In the genomic region with DNA sequence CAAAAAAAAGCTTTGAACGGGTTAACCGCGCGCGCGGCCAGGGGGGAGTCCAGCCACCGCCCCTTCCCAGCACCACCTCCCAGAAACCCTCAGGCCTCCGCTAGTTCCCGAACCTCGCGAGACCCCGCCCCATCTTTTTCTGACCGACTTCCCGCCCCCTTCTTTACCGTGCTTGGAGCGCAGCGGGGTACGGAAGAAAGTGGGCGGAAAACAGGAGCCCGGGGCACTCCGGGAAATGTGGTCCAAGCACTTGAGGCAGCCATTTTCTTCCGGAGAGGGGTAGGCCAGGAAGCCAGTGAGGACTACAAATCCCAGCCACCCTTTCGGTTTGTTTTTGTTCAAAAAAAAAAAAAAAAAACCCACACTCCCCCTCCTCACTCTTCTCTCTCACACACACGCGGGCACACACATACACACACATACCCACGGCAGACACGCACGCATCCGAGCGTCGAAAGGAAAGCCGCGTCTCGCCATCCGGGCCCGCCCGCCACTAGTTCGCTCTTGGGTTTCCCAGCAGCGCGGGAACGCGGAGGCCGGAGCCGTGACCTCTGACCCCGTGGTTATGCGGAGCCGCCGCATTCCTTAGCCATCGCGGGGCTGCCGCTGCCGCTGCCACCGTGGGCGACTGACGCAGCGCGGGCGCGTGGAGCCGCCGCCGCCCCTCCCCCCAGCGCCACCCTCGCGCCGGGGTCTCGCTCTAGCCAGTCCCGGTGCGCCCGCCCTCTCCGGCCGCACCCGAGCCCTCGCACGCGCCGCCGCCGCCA, we compare ENCODE assay signal across 8 mouse cellular contexts. TPM values are rescaled to one million over a fixed set of nuclear protein-coding genes. Genes with fewer than 3 reads are reported as not detected.
DNase-seq lines count a peak whose midpoint lies in the region; ATAC-seq and TF ChIP-seq lines count a peak whose summit lies in the region.

A gene (plus strand): TSS at position 376 of the 767 bp plus-strand sequence.

- no peaks in the 10 kb centered on the region for H3K9me3 ChIP-seq in megakaryocyte, embryonic 14.5 days

- peak within 1 kb of the TSS; percentile 83 for H3K27ac ChIP-seq in cortical plate, adult 2 months (ENCODE audit: insufficient read depth, low read length)

- DNase-seq in gastrocnemius, adult 8-10 months (ENCODE audit: low spot score in 2 of 2): peak; percentile 95 to 96
- DNase-seq in hindlimb bud, embryonic 11.5 days (ENCODE audit: extremely low spot score, low read depth, low spot score): peak; percentile 90
- DNase-seq in left cerebral cortex, adult 8-10 months (ENCODE audit: low spot score in 2 of 2): peak; percentile 87 to 97
- DNase-seq in right cerebral cortex, postnatal 10 days (ENCODE audit: low spot score in 2 of 2): peak; percentile 99
- DNase-seq in urinary bladder, postnatal 25 days (ENCODE audit: low spot score): peak; percentile 91

- ATAC-seq in activated CD4-positive, CD25-positive, alpha-beta regulatory T cell, adult 4 months: peak; percentile 84

- peaks cover 6% of the 10 kb centered on the region for H3K36me3 ChIP-seq in megakaryocyte, embryonic 14.5 days (replicated peaks; ENCODE audit: low read length)

- H3K4me1 ChIP-seq in cortical plate, adult 2 months (ENCODE audit: control insufficient read depth, insufficient read depth, low read length): peaks cover 6% of the 10 kb centered on the region; the same call in 1 of the 2 replicates
- peaks cover 49% of the 10 kb centered on the region for H3K4me1 ChIP-seq in megakaryocyte, embryonic 14.5 days

- no peaks in the 10 kb centered on the region for H3K27me3 ChIP-seq in megakaryocyte, embryonic 14.5 days (replicated peaks)

- TF ChIP-seq CTCF in cortical plate, adult 2 months (IDR thresholded peaks at IDR 0.05; ENCODE audit: extremely low read depth, insufficient read depth, low read length): no peak

- H3K4me3 ChIP-seq in cortical plate, adult 2 months (ENCODE audit: insufficient read depth, low read length): peak within 1 kb of the TSS; percentile 66
- peak within 1 kb of the TSS; percentile 96 for H3K4me3 ChIP-seq in megakaryocyte, embryonic 14.5 days (replicated peaks)

- TF ChIP-seq POLR2A in cortical plate, adult 2 months (IDR thresholded peaks at IDR 0.05; ENCODE audit: extremely low read depth, insufficient read depth, low read length): peak; percentile 63

RNA-seq across cellular contexts. Expression of the gene that starts here (rescaled TPM):
- 10 to 100 TPM; 13.9 to 20.4 TPM for polyA plus RNA-seq in activated CD4-positive, CD25-positive, alpha-beta regulatory T cell, adult 4 months (2017; shearing (Covaris generic))
- polyA plus RNA-seq in cortical plate, adult 2 months (2012; rRNA removed): 20.1 and 21.9 TPM in 2 replicates
- 10 to 100 TPM in 2 of 4 experiments, 1 to 10 TPM in 2; 8.1 to 12.1 (median 10.5) TPM for total RNA-seq in gastrocnemius, adult 8-10 months (2022)
- 10 to 100 TPM; 34.5 to 37.7 (median 35.5) TPM for total RNA-seq in left cerebral cortex, adult 8-10 months (2022)
- polyA plus RNA-seq in megakaryocyte, embryonic 14.5 days (2012; ENCODE audit: insufficient read depth, low replicate concordance): 1.3 and 2.1 TPM in 2 replicates

Comparison
In these comparisons a context has a peak if more than half of its experiments do, and no peak if none do; other contexts are left out.
1. Peak in every context shown above with its lines: DNase-seq, ATAC-seq, H3K4me3 ChIP-seq and H3K27ac ChIP-seq.